Mouse (Mus musculus): ENCODE results near the gene Fam24b. TPM values are rescaled to one million over a fixed set of nuclear protein-coding genes. Genes with fewer than 3 reads are reported as not detected.

Fam24b gene
- polyA plus RNA-seq, 1 experiment from 2014 or later, result not detected

DNA sequence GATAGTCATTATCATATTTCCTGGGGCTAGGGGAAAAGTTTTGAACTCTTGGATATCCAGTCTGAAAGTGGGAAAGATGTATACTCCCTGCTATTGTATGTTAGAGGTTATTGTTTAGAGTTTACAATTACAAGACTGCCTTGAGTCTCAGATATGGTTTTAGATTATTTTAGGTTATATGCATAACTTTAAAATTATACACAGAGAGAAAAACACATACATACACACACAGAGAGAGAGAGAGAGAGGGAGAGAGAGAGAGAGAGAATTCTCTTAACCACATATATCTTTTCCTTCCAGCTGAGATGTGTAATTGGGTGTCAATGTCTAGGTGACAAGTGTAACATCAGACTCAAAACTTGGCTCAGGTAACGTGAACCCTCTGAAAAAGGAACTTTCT is 4.2 kb upstream of the Fam24b start, which contains the start of gene Fam24a:
TSS of gene Fam24a (plus strand) at position 301 of the 400 bp plus-strand sequence.
- no peaks in the 10 kb centered on the region; the same call in 1 of the 2 replicates for H3K4me1 ChIP-seq (replicated peaks)
- no peaks in the 10 kb centered on the region for H3K9me3 ChIP-seq (replicated peaks)
- H3K36me3 ChIP-seq, result no peaks in the 10 kb centered on the region
- no peaks in the 10 kb centered on the region for H3K27me3 ChIP-seq
- H3K4me3 ChIP-seq, result no peak within 1 kb of the TSS
- H3K27ac ChIP-seq, result no peak within 1 kb of the TSS
- 51% methylated on average over 1 of the region's 1 CpGs for WGBS
- H3K9ac ChIP-seq, result no peak within 1 kb of the TSS
- H3K4me2 ChIP-seq, result no peak within 1 kb of the TSS
- ATAC-seq (replicated peaks; ENCODE audit: insufficient number of reproducible peaks, insufficient read depth, low FRiP score, low read depth), result no peak

DNA sequence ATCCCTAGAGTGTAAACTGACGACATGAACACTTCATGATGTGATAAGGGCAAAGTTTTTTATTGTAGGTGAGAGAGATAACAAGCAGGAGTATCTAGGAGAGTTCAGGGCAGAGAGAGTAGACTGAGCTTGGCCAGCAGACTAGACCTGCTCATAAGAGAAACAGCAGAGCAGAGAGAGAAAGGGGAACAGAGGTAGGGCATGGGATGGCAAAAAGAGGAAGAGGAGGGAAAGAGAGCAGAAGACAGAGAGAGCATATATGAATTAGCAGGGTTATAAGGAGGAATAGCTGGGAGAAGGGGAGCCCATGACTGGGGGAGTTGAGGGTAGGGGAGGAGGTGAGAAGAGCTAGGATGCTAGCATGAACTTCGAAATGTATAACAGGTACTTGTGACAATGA is 2.4 kb upstream of the Fam24b start:
- Histone ChIP-seq H3K36me3 (no peaks in the 10 kb centered on the region), H3K4me3 (no peak overlapping the region), H3K4me1 (replicated peaks) (no peaks in the 10 kb centered on the region), H3K9me3 (replicated peaks) (no peaks in the 10 kb centered on the region), H3K9ac (no peak overlapping the region), H3K27me3 (no peaks in the 10 kb centered on the region), H3K4me2 (no peak overlapping the region), H3K27ac (no peak overlapping the region)
- 60% methylated on average over 2 of the region's 2 CpGs for WGBS
- no peak for ATAC-seq (replicated peaks; ENCODE audit: insufficient number of reproducible peaks, insufficient read depth, low FRiP score, low read depth)

DNA sequence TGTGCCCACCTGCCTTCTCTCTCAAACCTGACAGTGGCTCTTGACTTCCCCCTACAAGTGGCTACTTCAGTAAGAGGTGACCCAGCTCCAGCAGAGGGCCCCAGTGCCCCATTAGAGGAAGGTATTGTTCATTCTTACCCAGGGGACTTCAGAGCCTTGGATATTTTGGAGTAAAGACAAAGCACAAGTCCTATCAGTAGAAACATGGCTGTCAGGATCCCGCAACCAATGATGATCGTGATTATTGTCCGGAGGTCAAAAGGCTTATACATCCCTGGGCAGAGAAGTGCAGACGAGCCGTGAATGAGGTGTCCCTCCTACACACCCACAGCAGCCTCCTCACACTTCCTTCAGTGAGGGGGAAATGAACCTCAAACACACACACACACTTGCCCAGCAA is 2.3 kb downstream of the Fam24b start:
- Histone ChIP-seq H3K9ac (no peak overlapping the region), H3K4me2 (no peak overlapping the region), H3K36me3 (no peaks in the 10 kb centered on the region), H3K4me3 (no peak overlapping the region), H3K4me1 (replicated peaks) (no peaks in the 10 kb centered on the region), H3K9me3 (replicated peaks) (no peaks in the 10 kb centered on the region), H3K27ac (no peak overlapping the region), H3K27me3 (no peaks in the 10 kb centered on the region)
- ATAC-seq (replicated peaks; ENCODE audit: insufficient number of reproducible peaks, insufficient read depth, low FRiP score, low read depth), result no peak
- 83% methylated on average over 5 of the region's 5 CpGs for WGBS

- no peak within 1 kb of the TSS for H3K4me3 ChIP-seq
- H3K9ac ChIP-seq, result no peak within 1 kb of the TSS
- no peak within 1 kb of the TSS for H3K27ac ChIP-seq
- no peaks in the 10 kb centered on the region for H3K27me3 ChIP-seq
- no peak within 1 kb of the TSS for H3K4me2 ChIP-seq
- WGBS, result 79% methylated on average over 2 of the region's 2 CpGs
- no peaks in the 10 kb centered on the region for H3K9me3 ChIP-seq (replicated peaks)
- no peak for ATAC-seq (replicated peaks; ENCODE audit: insufficient number of reproducible peaks, insufficient read depth, low FRiP score, low read depth)
- H3K36me3 ChIP-seq, result no peaks in the 10 kb centered on the region
- peaks cover 3% of the 10 kb centered on the region; the same call in 1 of the 2 replicates for H3K4me1 ChIP-seq (replicated peaks)
Measured at GRCm38 (mm10) chr7:131322192-131322591, 7.1 kb downstream of the Fam24b start, which contains the start of gene Cuzd1. Cuzd1 (minus strand) TSS chr7:131322292.

- no peaks in the 10 kb centered on the region for H3K9me3 ChIP-seq (replicated peaks)
- WGBS, result 51% methylated on average over 5 of the region's 7 CpGs
- no peaks in the 10 kb centered on the region for H3K27me3 ChIP-seq
- H3K4me1 ChIP-seq (replicated peaks), result peaks cover 3% of the 10 kb centered on the region; the same call in 1 of the 2 replicates
- H3K4me2 ChIP-seq, result peak overlapping the region; percentile 27
- ATAC-seq (replicated peaks; ENCODE audit: insufficient number of reproducible peaks, insufficient read depth, low FRiP score, low read depth), result no peak
- no peak overlapping the region for H3K4me3 ChIP-seq
- no peak overlapping the region for H3K27ac ChIP-seq
- no peak overlapping the region for H3K9ac ChIP-seq
- no peaks in the 10 kb centered on the region for H3K36me3 ChIP-seq
Measured at GRCm38 (mm10) chr7:131318340-131318739, 11.0 kb downstream of the Fam24b start.

GRCm38 (mm10) chr7:131317587-131317986 is 11.7 kb downstream of the Fam24b start:
- H3K4me1 ChIP-seq (replicated peaks), result peaks cover 3% of the 10 kb centered on the region; the same call in 1 of the 2 replicates
- H3K27ac ChIP-seq, result no peak overlapping the region
- H3K9ac ChIP-seq, result no peak overlapping the region
- WGBS, result 52% methylated on average over 12 of the region's 12 CpGs
- no peaks in the 10 kb centered on the region for H3K36me3 ChIP-seq
- H3K27me3 ChIP-seq, result no peaks in the 10 kb centered on the region
- no peak overlapping the region for H3K4me2 ChIP-seq
- no peak for ATAC-seq (replicated peaks; ENCODE audit: insufficient number of reproducible peaks, insufficient read depth, low FRiP score, low read depth)
- H3K4me3 ChIP-seq, result no peak overlapping the region
- H3K9me3 ChIP-seq (replicated peaks), result no peaks in the 10 kb centered on the region

DNA sequence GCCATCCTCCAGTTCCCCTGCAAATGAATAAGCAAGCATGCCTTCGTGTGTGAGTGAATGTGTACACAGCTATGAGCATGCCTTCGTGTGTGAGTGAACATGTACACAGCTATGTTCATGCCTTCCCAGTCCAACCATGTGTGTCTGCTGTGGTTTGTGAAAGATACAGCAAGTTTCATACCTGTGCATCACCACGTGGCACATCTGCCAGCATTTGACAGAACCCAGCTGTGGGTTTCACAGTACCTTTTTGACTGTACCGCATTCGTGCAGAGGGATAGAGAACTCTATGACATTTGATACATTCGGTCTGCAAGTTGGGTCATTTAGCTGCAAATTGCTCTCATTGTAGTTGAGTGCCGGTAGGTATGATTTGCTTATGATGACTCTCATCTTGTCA is 14.8 kb downstream of the Fam24b start:
- no peak overlapping the region for H3K4me3 ChIP-seq
- 74% methylated on average over 7 of the region's 7 CpGs for WGBS
- no peak overlapping the region for H3K27ac ChIP-seq
- H3K36me3 ChIP-seq, result no peaks in the 10 kb centered on the region
- H3K9ac ChIP-seq, result no peak overlapping the region
- no peaks in the 10 kb centered on the region for H3K27me3 ChIP-seq
- no peak for ATAC-seq (replicated peaks; ENCODE audit: insufficient number of reproducible peaks, insufficient read depth, low FRiP score, low read depth)
- no peaks in the 10 kb centered on the region for H3K9me3 ChIP-seq (replicated peaks)
- H3K4me2 ChIP-seq, result no peak overlapping the region
- peaks cover 3% of the 10 kb centered on the region; the same call in 1 of the 2 replicates for H3K4me1 ChIP-seq (replicated peaks)

- 76% methylated on average over 5 of the region's 5 CpGs for WGBS
- H3K4me1 ChIP-seq (replicated peaks), result no peaks in the 10 kb centered on the region
- H3K9me3 ChIP-seq (replicated peaks), result no peaks in the 10 kb centered on the region
- no peak for ATAC-seq (replicated peaks; ENCODE audit: insufficient number of reproducible peaks, insufficient read depth, low FRiP score, low read depth)
- H3K4me3 ChIP-seq, result no peak overlapping the region
- H3K27ac ChIP-seq, result no peak overlapping the region
- no peak overlapping the region for H3K9ac ChIP-seq
- no peaks in the 10 kb centered on the region for H3K36me3 ChIP-seq
- no peak overlapping the region for H3K4me2 ChIP-seq
- no peaks in the 10 kb centered on the region for H3K27me3 ChIP-seq
Measured at GRCm38 (mm10) chr7:131306733-131307132, 22.6 kb downstream of the Fam24b start.

DNA sequence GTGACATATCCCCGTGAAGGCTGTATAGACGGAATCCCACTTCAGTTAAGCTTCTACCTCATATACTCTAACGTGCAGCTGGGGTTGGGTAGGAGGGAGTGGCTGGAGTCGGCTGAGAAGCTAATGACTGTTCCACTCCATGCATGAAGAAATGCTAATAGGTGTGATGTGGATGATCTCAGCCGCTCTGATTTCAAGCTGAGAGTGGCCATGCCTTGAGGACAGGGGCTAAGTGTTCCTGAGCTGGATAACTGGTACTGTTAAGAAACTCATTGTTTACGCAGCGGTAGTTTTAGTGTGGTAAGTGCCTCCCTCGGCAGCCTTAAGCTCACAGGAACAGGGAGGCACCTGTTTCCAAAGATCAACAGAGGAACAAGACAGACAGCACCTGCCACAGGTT is 26.0 kb downstream of the Fam24b start:
- no peak overlapping the region for H3K9ac ChIP-seq
- no peak overlapping the region for H3K4me3 ChIP-seq
- WGBS, result 73% methylated on average over 8 of the region's 8 CpGs
- no peaks in the 10 kb centered on the region for H3K4me1 ChIP-seq (replicated peaks)
- ATAC-seq (replicated peaks; ENCODE audit: insufficient number of reproducible peaks, insufficient read depth, low FRiP score, low read depth), result no peak
- H3K4me2 ChIP-seq, result no peak overlapping the region
- H3K9me3 ChIP-seq (replicated peaks), result no peaks in the 10 kb centered on the region
- no peaks in the 10 kb centered on the region for H3K27me3 ChIP-seq
- H3K36me3 ChIP-seq, result no peaks in the 10 kb centered on the region
- no peak overlapping the region for H3K27ac ChIP-seq

GRCm38 (mm10) chr7:131297151-131297550 is 32.2 kb downstream of the Fam24b start:
- 67% methylated on average over 8 of the region's 8 CpGs for WGBS
- Histone ChIP-seq H3K4me3 (no peak overlapping the region), H3K27me3 (no peaks in the 10 kb centered on the region), H3K4me1 (replicated peaks) (no peaks in the 10 kb centered on the region), H3K36me3 (no peaks in the 10 kb centered on the region), H3K9ac (no peak overlapping the region), H3K4me2 (no peak overlapping the region), H3K9me3 (replicated peaks) (no peaks in the 10 kb centered on the region), H3K27ac (no peak overlapping the region)
- no peak for ATAC-seq (replicated peaks; ENCODE audit: insufficient number of reproducible peaks, insufficient read depth, low FRiP score, low read depth)

Data from heart, embryonic 15.5 days (tissue).